Mouse (Mus musculus) forebrain, embryonic 10.5 days (tissue): Measurements from ENCODE around the gene Rad51d. TPM values are rescaled to one million over a fixed set of nuclear protein-coding genes. Genes with fewer than 3 reads are reported as not detected.

Source experiments
- DNase-seq: peaks from one replicate; pipeline ENCODE4 v3.0.0-alpha.2; 2017; ENCODE audit warnings: low spot score; ENCODE audit errors: extremely low spot score
- H3K27ac ChIP-seq: fragments of 300-500 bp; sonication (generic); 2 replicates; pipeline ENCODE4 v1.5.1; 2016; ENCODE audit warnings: mild to moderate bottlenecking
- H3K27me3 ChIP-seq: fragments of 300-500 bp; sonication (generic); 2 replicates; pipeline ENCODE4 v1.6.1; 2016; ENCODE audit warnings: mild to moderate bottlenecking; ENCODE audit not compliant: poor library complexity, severe bottlenecking
- H3K36me3 ChIP-seq: fragments of 300-500 bp; sonication (generic); replicated peaks from 2 replicates; pipeline ENCODE4 v1.6.1; 2016; ENCODE audit warnings: mild to moderate bottlenecking, moderate library complexity
- H3K4me1 ChIP-seq: fragments of 300-500 bp; sonication (generic); 2 replicates; pipeline ENCODE4 v1.6.1; 2016
- H3K4me3 ChIP-seq: fragments of 300-500 bp; sonication (generic); 2 replicates; pipeline ENCODE4 v1.5.1; 2016; ENCODE audit warnings: mild to moderate bottlenecking, moderate library complexity
- H3K9me3 ChIP-seq: fragments of 300-500 bp; sonication (generic); 2 replicates; pipeline ENCODE4 v1.6.1; 2016; ENCODE audit warnings: mild to moderate bottlenecking, moderate library complexity
- WGBS: fragments of 180-500 bp; shearing (Covaris S2); methylation state at CpG from one replicate; pipeline ENCODE4 v1.1.7; 2016; 5-methylcytosine and 5-hydroxymethylcytosine counted together
- polyA plus RNA-seq: library from polyadenylated mRNA; unstranded; fragments of >200 nt; fragmentation: Nextera tagmentation; extraction: Ambion mirVana; gene quantifications from 2 replicates; pipeline ENCODE4 v1.2.1, GENCODE M21; 2016

The Rad51d gene
- polyA plus RNA-seq, 1 experiment from 2014 or later = 18.0 TPM

DNA sequence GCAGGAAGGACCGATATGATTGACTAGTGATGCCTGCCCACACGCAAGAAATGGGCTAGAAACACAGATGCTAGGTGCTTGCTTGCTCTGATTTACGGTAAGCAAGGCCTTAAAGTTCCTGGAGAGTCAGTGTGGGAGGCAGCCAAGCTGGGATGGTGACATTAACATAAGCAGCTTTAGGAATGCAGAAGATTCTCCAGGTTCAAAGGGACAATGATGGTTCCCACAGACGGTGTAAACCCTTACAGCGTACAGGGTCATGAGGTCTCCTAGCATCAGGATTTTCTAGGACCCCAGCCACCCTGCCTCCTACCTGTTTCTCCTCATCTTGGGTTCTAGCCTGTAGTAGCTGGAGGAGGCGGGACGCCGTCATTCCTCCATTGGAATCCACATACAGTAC is 7.2 kb downstream of the Rad51d start:
- H3K27ac ChIP-seq = no peak overlapping the region

GRCm38 (mm10) chr11:82877726-82878344 is 12.6 kb downstream of the Rad51d start:
- H3K4me1 ChIP-seq = no peaks in the 10 kb centered on the region
- DNase-seq = no peak
- peaks cover 32% of the 10 kb centered on the region for H3K36me3 ChIP-seq
- H3K27ac ChIP-seq = no peak overlapping the region
- H3K9me3 ChIP-seq = no peaks in the 10 kb centered on the region
- H3K27me3 ChIP-seq = no peaks in the 10 kb centered on the region
- H3K4me3 ChIP-seq = no peak overlapping the region
- 90% methylated on average over 7 of the region's 7 CpGs for WGBS

More for the DNA sequence above, 7.2 kb downstream of the Rad51d start:
- Histone ChIP-seq H3K27me3 (no peaks in the 10 kb centered on the region), H3K36me3 (peaks cover 37% of the 10 kb centered on the region), H3K9me3 (no peaks in the 10 kb centered on the region), H3K4me3 (no peak overlapping the region), H3K4me1 (peaks cover under 1% of the 10 kb centered on the region; the same call in 1 of the 2 replicates)
- no peak for DNase-seq
- WGBS = 75% methylated on average over 8 of the region's 8 CpGs

DNA sequence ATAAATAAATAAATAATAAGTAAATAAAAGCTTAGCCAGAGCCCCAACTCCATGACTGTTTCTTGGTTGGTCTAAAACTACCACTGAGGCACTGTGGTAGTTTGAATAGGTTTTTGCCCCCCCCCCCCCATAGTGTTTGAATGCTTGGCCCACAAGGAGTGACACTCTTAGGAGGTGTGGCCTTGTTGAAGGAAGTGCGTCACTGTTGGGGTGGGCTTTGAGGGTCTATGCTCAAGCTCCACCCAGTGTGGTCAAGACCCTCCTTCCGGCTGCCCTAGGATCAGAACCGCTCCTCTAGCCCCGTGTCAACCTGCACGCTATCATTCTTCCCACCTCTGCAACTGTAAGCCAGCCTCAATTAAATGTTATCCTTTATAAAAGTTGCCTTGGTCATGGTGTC is 14.8 kb downstream of the Rad51d start:
- Histone ChIP-seq H3K4me1 (peaks cover 5% of the 10 kb centered on the region), H3K9me3 (no peaks in the 10 kb centered on the region), H3K4me3 (no peak overlapping the region), H3K27me3 (no peaks in the 10 kb centered on the region), H3K36me3 (peaks cover 17% of the 10 kb centered on the region), H3K27ac (no peak overlapping the region)
- DNase-seq = no peak
- 94% methylated on average over 5 of the region's 5 CpGs for WGBS

DNA sequence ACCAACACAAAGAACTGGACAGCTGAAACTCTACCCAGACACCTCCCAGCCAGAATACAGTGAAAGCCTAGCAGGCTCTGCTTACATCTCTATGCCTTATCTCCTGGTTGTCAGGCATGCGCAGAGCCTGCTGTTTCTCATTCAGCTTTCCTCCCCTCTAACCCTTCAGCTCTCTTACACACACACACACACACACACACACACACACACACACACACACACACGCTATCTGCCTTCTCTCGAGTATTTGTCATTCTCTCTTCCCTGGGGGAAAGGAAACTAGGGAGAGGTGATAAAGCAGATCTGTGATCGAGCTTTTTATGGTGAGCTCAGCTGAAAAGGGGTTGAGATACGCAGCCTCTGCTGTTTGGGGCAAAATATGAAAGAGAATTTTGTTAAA is 15.5 kb downstream of the Rad51d start:
- H3K9me3 ChIP-seq = no peaks in the 10 kb centered on the region
- peaks cover 14% of the 10 kb centered on the region for H3K36me3 ChIP-seq
- peaks cover 12% of the 10 kb centered on the region for H3K4me1 ChIP-seq
- H3K27me3 ChIP-seq = 0 out of 2 replicates have a peak, but pooled peaks cover 5% of the 10 kb centered on the region
- no peak for DNase-seq
- no peak overlapping the region for H3K27ac ChIP-seq
- no peak overlapping the region for H3K4me3 ChIP-seq
- WGBS = 91% methylated on average over 5 of the region's 5 CpGs

DNA sequence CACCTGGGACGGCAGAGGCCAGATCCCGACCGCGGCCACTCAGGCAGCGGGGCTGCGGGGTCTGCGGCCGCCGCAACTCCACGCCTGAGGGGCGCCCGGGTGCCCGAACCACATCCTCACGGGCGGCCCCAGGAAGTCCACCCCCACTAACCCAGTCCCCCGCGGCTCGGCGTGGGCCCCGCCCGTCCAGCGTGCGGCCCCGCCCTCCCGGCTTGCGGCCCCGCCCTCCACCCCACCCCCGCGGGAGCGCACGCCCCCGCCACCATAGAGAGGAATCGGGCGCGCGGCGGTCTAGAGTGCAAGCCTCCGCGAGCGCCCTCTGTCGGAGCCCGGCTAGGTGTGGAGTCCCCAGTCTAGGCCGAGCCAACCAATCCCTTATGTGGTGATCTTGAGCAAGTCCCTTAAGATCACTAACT is 19.4 kb downstream of the Rad51d start, which contains the start of gene Rffl:
Gene Rffl (minus strand): TSS at position 180 of the 416 bp plus-strand sequence.
- peak; percentile 89 for DNase-seq
- Histone ChIP-seq H3K9me3 (no peaks in the 10 kb centered on the region), H3K36me3 (no peaks in the 10 kb centered on the region), H3K27ac (peak within 1 kb of the TSS; percentile 87), H3K4me1 (peaks cover 27% of the 10 kb centered on the region), H3K27me3 (peaks cover 8% of the 10 kb centered on the region; the same call in 1 of the 2 replicates), H3K4me3 (peak within 1 kb of the TSS; percentile 87)
- WGBS = under 1% methylated on average over 43 of the region's 43 CpGs

- 5% methylated on average over 36 of the region's 36 CpGs for WGBS
- peak overlapping the region; percentile 87 for H3K4me3 ChIP-seq
Measured at GRCm38 (mm10) chr11:82870173-82871030, 20.0 kb downstream of the Rad51d start.

GRCm38 (mm10) chr11:82869506-82870172 is 20.8 kb downstream of the Rad51d start:
- peak overlapping the region; percentile 87 for H3K4me3 ChIP-seq
- 79% methylated on average over 9 of the region's 9 CpGs for WGBS
- no peak overlapping the region for H3K27ac ChIP-seq
- peaks cover 8% of the 10 kb centered on the region; the same call in 1 of the 2 replicates for H3K27me3 ChIP-seq
- no peaks in the 10 kb centered on the region for H3K9me3 ChIP-seq
- no peaks in the 10 kb centered on the region for H3K36me3 ChIP-seq
- DNase-seq = no peak
- H3K4me1 ChIP-seq = peaks cover 27% of the 10 kb centered on the region

More at GRCm38 (mm10) chr11:82870173-82871030, 20.0 kb downstream of the Rad51d start:
- H3K36me3 ChIP-seq = no peaks in the 10 kb centered on the region
- no peaks in the 10 kb centered on the region for H3K9me3 ChIP-seq
- peak overlapping the region; percentile 87 for H3K27ac ChIP-seq
- DNase-seq = peak; percentile 30
- peaks cover 27% of the 10 kb centered on the region for H3K4me1 ChIP-seq
- H3K27me3 ChIP-seq = peaks cover 8% of the 10 kb centered on the region; the same call in 1 of the 2 replicates

GRCm38 (mm10) chr11:82867956-82868355 is 22.5 kb downstream of the Rad51d start:
- WGBS = 65% methylated on average over 5 of the region's 5 CpGs
- no peak for DNase-seq
- peaks cover 8% of the 10 kb centered on the region; the same call in 1 of the 2 replicates for H3K27me3 ChIP-seq

GRCm38 (mm10) chr11:82866850-82867564 is 23.4 kb downstream of the Rad51d start:
- peaks cover 8% of the 10 kb centered on the region; the same call in 1 of the 2 replicates for H3K27me3 ChIP-seq
- peaks cover 50% of the 10 kb centered on the region for H3K4me1 ChIP-seq
- no peaks in the 10 kb centered on the region for H3K36me3 ChIP-seq
- 41% methylated on average over 7 of the region's 7 CpGs for WGBS
- no peaks in the 10 kb centered on the region for H3K9me3 ChIP-seq
- DNase-seq = no peak
- H3K4me3 ChIP-seq = no peak overlapping the region
- H3K27ac ChIP-seq = no peak overlapping the region

More at GRCm38 (mm10) chr11:82867956-82868355, 22.5 kb downstream of the Rad51d start:
- Histone ChIP-seq H3K9me3 (no peaks in the 10 kb centered on the region), H3K27ac (no peak overlapping the region), H3K4me1 (peaks cover 40% of the 10 kb centered on the region), H3K36me3 (no peaks in the 10 kb centered on the region), H3K4me3 (no peak overlapping the region)

- 90% methylated on average over 10 of the region's 10 CpGs for WGBS
- Histone ChIP-seq H3K36me3 (no peaks in the 10 kb centered on the region), H3K27ac (no peak overlapping the region), H3K4me3 (no peak overlapping the region), H3K9me3 (no peaks in the 10 kb centered on the region), H3K27me3 (peaks cover 8% of the 10 kb centered on the region; the same call in 1 of the 2 replicates), H3K4me1 (peaks cover 58% of the 10 kb centered on the region)
- no peak for DNase-seq
Measured at GRCm38 (mm10) chr11:82865957-82866356, 24.5 kb downstream of the Rad51d start.

- 63% methylated on average over 4 of the region's 4 CpGs for WGBS
- peak overlapping the region; percentile 69; the same call in 1 of the 2 replicates for H3K27ac ChIP-seq
Measured at GRCm38 (mm10) chr11:82863488-82863931, 26.9 kb downstream of the Rad51d start.

GRCm38 (mm10) chr11:82863059-82863458 is 27.4 kb downstream of the Rad51d start:
- H3K27ac ChIP-seq = peak overlapping the region; percentile 60; the same call in 1 of the 2 replicates
- DNase-seq = no peak

More at GRCm38 (mm10) chr11:82863488-82863931, 26.9 kb downstream of the Rad51d start:
- H3K27me3 ChIP-seq = no peaks in the 10 kb centered on the region; the same call in 1 of the 2 replicates
- no peak overlapping the region for H3K4me3 ChIP-seq
- H3K4me1 ChIP-seq = peaks cover 47% of the 10 kb centered on the region
- H3K9me3 ChIP-seq = no peaks in the 10 kb centered on the region
- H3K36me3 ChIP-seq = no peaks in the 10 kb centered on the region
- no peak for DNase-seq

More at GRCm38 (mm10) chr11:82863059-82863458, 27.4 kb downstream of the Rad51d start:
- no peaks in the 10 kb centered on the region for H3K27me3 ChIP-seq
- H3K4me3 ChIP-seq = no peak overlapping the region
- H3K4me1 ChIP-seq = peaks cover 46% of the 10 kb centered on the region
- no peaks in the 10 kb centered on the region for H3K9me3 ChIP-seq
- WGBS = 68% methylated on average over 2 of the region's 2 CpGs
- no peaks in the 10 kb centered on the region for H3K36me3 ChIP-seq
